Mouse (Mus musculus) cerebellum, adult 9-11 months (tissue): ENCODE results near the gene 1700016H13Rik.

Experiments used
- DNase-seq: peaks from one replicate; pipeline ENCODE4 v3.0.0; 2022

The 1700016H13Rik gene

GRCm38 (mm10) chr5:103671858-103672257 is 16.0 kb upstream of the 1700016H13Rik start:
- no peak for DNase-seq

DNA sequence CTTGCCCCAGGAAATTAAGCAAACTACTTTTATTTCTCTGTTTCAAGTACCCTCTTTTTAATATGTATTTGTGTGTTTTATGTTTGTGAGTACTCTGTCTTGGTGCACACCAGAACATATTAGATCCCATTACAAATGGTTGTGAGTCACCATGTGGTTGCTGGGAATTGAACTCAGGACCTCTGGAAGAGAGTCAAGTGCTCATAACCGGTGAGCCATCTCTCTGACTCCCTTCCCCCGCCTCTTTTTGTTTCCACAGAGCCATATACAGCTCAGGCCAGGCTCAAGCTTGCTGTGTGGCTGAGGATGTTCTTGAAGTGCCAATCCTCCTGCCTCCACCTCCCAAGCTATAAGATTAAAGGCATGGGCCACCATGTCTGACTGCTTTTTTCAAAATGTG is 10.1 kb upstream of the 1700016H13Rik start:
- no peak for DNase-seq

- no peak for DNase-seq
Observed at GRCm38 (mm10) chr5:103664932-103665331, 9.1 kb upstream of the 1700016H13Rik start.

DNA sequence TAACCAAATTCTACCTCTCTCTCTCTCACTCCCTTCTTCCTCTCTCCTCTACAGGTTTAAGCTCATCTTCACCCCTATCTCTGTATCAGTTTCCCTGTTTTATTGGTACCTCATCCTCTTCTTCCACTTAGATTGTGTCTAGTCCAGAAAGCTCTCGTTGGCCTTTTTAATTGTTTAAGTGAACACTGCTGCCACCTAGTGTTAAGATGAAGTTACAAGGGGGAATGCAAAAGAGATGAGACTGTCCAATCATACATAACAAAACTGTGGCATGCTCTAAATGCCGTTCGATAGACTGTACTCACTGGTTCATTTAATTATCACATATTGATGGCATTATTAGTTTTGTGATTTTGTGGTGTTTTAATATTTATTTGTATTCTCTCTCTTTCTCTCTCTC is 3.8 kb upstream of the 1700016H13Rik start:
- no peak for DNase-seq

- no peak for DNase-seq
Observed at GRCm38 (mm10) chr5:103658921-103659320, 3.1 kb upstream of the 1700016H13Rik start.

- DNase-seq = no peak
Observed at GRCm38 (mm10) chr5:103654780-103655179, 1.0 kb downstream of the 1700016H13Rik start.

DNA sequence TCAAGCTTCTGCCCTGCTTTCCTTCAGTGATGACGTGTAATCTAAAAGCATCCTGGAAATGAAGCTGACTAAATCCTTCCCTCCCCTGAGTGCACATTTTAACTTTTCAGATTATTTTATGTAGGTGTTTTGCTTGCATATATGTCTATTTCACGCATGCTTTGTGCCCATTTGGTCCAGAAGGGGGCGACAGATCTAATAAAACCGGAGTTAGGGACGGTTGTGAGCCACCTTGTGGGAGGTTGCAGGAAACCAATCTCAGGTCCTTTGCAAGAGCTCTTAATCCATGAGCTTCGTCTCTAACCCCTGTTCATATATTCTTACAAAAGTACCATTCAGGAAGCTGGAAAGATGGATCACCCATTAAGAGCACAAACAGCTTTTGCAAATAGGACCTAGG is 1.6 kb downstream of the 1700016H13Rik start:
- DNase-seq = no peak

GRCm38 (mm10) chr5:103647320-103647719 is 8.5 kb downstream of the 1700016H13Rik start:
- no peak for DNase-seq

- no peak for DNase-seq
Observed at GRCm38 (mm10) chr5:103644167-103644566, 11.6 kb downstream of the 1700016H13Rik start.

DNA sequence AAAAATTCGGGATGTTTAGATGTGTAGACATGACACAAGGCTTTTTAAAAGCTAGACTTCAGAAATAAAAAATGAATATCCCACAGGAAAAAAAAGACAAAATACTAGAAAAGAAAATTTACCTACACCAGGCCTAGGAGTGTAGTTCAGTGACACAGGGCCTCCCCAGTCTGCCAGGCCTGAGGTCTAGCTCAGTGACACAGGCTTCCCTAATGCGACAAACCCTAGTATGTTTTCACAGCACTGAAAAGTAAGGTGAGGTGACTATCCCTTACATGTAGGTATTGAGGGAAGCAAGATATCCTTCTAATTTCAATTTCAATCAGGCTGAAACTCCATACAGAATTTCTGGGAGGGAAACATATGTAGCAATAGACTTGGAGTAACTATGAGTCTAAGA is 18.6 kb downstream of the 1700016H13Rik start:
- no peak for DNase-seq

DNA sequence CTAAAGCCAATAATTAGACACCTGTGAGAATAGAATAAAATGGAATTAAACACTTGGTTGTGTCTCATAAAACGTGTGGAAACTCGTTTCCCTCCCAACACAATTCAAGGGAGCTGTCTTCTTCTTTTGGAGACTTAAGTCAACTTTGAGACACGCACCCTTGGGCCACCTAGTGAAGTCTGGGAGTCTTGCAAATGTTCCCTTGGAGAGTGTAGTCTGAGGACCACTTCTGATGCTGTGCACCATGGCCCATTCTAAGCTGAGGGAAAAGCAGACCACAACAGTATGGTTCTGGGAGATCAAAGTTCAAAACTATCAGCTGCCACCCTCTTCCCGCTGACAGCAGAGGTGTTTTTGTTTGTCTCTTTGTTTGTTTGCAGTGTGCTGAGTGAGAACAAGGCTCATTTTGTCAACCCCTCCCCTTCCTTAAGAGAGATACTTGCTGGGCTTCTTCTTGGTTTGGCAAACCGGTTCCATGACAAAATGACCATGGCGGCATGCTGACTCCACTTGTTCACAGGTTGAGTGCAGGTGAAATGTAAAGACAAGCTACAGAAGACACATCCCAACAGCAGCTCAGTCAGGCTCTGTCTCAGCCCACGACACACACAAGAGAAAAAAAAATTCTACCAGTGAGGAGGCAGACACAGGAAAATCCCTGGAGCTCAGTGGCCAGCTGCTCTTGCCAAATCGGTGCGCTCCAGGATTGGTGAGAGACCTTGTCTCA is 25.8 kb downstream of the 1700016H13Rik start:
- no peak for DNase-seq

DNA sequence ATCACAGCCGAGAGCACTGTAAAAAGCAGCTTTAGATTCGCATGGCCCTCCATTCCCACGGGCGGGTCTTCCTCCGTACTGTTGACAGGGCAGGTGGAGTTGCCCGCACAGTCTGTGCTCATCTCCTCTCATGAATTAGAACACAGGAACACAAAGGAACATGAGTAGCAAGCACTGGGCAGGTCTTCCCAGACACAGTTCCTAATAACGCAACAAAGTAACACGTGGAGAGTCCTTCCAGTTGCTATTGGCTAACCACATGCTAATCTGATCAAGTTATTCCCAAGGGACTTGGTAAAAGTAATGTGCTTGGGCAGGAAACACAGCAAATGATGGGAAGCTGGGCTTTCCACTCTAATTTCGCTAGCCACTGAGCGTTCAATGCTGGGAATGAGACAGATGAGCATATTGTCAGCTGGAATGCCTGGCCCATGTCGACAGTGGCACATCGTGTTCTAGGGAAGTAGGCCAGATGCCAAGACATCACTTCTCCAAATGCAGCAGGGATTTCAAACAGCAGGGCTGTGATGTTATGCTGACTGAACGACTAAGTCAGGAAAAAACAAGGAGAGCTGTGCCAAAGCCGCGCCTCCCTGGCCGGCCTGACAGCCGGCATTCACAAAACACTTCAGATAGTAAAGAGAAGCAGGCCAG is 26.6 kb downstream of the 1700016H13Rik start, which contains the start of gene Slc10a6:
Gene Slc10a6, minus strand, starts transcription at position 293 of the 654 bp plus-strand sequence.
- DNase-seq = peak; percentile 6

GRCm38 (mm10) chr5:103628499-103628898 is 27.3 kb downstream of the 1700016H13Rik start:
- DNase-seq = no peak

DNA sequence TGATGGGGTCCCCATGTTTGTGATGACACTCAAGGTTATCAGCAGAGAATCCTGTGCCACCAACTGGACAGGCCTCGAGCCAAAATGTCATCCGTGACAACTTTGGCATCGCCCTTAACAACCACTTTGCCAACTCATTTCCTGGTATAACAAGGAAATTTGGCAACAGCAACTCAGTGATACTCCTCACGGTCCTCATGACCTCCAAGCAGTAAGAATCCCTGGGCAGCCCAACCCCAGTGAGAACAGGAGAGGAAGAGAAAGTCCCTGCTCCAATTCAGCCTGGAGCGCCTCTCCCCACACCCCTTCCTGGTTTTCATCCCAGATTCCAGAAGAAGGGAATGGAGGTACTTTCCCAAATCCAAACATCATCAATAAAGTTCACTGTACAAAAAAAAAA is 31.0 kb downstream of the 1700016H13Rik start:
- no peak for DNase-seq

GRCm38 (mm10) chr5:103622321-103622720 is 33.5 kb downstream of the 1700016H13Rik start:
- no peak for DNase-seq

DNA sequence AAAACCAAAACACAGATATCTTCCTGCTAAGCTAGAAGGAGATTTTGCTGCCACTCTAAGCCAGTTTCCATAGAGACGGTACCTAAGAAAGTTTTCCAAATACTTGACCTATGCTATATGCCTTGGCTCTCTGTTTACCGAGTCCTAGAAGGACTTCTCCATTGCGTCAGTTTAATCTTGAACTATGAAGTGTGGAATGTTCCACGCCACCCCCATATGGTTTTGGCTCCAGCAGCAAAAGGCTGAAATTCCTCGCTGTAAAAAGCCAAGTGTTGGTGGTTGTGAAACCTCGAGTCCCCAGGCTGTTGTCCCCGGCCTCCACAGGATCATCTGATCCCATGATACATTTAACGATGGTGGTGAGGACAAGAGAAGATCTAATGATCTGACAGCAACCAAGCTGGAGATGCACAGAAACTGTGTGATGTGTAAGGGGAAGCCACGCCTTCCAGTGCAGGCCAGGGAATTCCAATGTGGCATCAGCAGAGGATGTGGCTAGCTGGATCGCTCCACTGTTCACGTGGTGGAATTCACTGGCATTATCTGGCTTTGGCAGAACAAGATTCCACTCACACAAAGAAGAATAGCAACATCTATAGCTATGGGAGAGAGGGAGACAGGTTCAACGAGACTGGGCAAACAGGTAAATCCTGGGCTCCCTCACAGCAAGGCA is 35.4 kb downstream of the 1700016H13Rik start:
- DNase-seq = no peak

- DNase-seq = no peak
Observed at GRCm38 (mm10) chr5:103617191-103617590, 38.6 kb downstream of the 1700016H13Rik start.

DNA sequence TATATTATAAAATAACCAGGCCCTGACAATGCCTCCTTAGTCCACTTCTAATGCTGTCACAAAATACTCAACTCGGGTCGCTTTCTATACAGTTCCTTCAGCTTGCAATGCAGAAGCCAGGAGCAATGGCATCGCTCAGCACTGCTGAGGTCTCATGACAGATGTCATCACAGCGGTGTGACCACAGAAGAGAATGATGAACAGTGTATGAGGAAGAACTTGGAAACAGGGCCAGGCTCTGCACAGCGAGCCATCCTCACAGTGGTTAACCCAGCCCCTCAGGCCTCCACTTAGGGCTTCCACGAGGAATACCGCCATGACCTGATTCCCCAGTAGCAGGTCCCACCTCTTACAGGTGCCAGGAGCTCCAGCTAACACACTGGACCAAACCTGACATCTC is 41.5 kb downstream of the 1700016H13Rik start:
- DNase-seq = no peak

DNA sequence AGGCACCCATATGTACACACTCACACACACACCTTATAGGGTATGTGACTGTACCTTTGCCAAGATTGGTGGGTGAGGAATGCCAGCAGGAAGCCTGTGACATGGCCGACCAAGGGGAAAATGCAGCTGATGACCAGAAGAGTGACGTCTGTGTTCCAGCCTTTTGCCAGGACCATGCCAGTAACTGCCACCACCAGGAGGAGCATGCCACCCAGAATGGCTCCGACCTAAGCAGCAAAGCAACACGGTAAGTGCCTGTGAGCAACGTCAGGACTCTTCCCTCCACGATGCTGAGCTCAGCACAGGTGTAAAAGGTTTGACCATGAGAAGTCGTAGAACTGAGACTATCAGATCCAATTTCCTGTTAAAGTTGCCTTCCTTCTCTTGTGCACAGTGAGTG is 43.5 kb downstream of the 1700016H13Rik start:
- no peak for DNase-seq

GRCm38 (mm10) chr5:103610856-103611472 is 44.8 kb downstream of the 1700016H13Rik start:
- DNase-seq = no peak

DNA sequence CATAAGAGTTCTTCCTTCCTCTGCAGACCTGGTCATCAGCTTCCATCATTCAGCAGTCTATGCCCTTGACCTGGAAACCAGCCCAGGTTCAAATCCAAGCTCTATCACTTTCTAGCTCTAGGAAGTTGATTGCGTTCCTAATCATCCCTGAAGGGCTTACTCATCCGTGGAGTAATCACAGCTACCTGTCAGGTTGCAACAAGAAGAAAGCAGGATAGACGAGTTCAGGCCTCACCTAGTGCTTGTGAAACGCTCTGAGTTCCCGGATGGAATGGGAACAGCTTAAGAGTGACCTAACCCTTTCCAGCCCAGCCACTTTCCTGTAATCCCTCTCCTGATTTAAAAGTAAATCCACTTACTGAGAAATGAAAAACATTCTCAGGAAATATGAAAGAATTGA is 45.7 kb downstream of the 1700016H13Rik start:
- DNase-seq = no peak

- no peak for DNase-seq
Observed at GRCm38 (mm10) chr5:103605707-103606106, 50.1 kb downstream of the 1700016H13Rik start.

- peak; percentile 60 for DNase-seq
Observed at GRCm38 (mm10) chr5:103603115-103603893, 52.5 kb downstream of the 1700016H13Rik start.
